Mouse (Mus musculus) left cerebral cortex, postnatal 10 days (tissue): ENCODE measurements around the gene Actn1. TPM values are rescaled to one million over a fixed set of nuclear protein-coding genes. Genes with fewer than 3 reads are reported as not detected.

ENCODE experiments used
- DNase-seq, 2 experiments: peaks; one replicate each; pipeline ENCODE4 v3.0.0; 2021 to 2022; ENCODE audit warnings: low spot score in 2 of 2, mixed read lengths in 1 of 2; ENCODE audit errors: extremely low spot score in 1 of 2
- intact Hi-C: fragments of 180-260 bp; cut with DNase I; formaldehyde crosslinking; loops from one replicate; pipeline ENCODE4 v1.15.1; 2025
- total RNA-seq, 2 experiments: library from RNA; stranded (reverse); gene quantifications; 2 replicates each; pipeline ENCODE4 v1.2.3; 2021

Actn1 gene
- total RNA-seq, 2 experiments from 2014 or later = 88.2 to 103 TPM

DNA sequence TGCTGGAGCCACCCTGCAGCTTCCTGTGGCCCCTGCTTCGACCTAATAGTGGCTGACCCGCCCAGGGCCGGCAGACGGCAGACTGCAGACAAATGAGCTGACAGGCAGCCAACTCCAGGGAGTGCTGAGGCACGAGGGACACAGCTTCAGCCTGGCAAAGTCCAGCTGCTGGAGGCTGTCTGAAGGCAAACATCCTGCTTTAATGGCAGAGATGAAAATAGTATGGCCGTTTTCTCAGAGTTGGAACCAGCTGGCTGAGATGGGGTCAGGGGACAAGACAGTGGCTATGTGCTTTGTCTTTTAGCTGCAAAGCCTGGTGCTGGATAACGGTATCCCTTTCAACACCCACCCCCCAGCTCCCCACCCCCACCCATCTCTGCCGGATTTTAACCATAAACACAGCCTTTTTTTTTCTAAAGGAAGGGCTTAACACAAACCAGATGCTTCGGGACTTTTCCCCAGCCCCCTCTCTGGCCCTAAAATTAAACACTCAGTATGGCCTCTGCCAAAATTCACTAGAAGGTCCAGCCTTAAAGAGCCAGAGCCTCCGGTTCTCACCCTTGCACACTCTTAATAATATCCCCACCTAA, 30.0 kb downstream of the Actn1 start:
- peak; percentile 49 to 91 for DNase-seq
- intact Hi-C loops = no loop called here

GRCm38 (mm10) chr12:80229010-80229800, 31.0 kb downstream of the Actn1 start:
- intact Hi-C loops = no loop called here
- no peak for DNase-seq

DNA sequence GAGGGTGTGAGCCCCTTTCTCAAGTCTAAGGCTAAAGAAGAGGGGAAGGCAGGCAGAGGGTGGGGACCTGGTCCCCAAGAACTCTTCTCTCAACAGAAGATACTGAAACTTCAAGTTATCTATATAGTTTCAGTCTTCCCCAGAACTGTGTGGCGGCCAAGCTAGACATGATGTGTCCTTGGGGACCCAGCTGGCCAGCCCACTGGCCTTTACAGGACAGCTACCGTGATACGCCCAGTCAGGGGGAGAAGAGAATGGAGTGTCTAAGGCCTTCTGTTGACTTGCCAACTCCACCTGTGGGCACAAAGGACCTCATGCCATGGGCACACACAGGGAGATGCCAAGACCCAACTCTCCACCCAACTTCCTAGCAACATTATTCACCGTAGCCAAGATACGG, 31.8 kb downstream of the Actn1 start:
- no peak for DNase-seq
- intact Hi-C loops = no loop called here

DNA sequence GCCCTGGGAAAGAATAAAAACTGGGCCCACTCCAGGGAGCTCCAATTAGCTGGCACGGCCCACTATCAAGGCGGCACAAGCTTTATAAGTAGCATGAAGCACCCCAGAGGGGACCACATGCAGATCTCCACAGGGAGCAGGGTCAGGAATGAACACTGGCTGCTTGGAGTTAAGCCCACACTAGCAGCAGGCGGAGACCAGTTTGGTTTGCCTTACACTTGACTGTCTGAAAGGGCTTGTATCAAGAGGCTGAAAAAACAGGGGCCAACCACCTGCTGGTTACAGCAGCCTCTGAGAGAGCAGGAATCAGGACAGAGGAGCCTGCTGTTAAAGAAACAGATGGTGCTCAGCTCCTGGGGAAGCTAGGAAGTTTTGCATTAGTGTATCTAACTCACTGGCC, 32.3 kb downstream of the Actn1 start:
- peak in 1 of 2 experiments; percentile 65 for DNase-seq
- intact Hi-C loops = no loop called here

GRCm38 (mm10) chr12:80226101-80226500, 34.1 kb downstream of the Actn1 start:
- no peak for DNase-seq
- intact Hi-C loops = no loop called here

DNA sequence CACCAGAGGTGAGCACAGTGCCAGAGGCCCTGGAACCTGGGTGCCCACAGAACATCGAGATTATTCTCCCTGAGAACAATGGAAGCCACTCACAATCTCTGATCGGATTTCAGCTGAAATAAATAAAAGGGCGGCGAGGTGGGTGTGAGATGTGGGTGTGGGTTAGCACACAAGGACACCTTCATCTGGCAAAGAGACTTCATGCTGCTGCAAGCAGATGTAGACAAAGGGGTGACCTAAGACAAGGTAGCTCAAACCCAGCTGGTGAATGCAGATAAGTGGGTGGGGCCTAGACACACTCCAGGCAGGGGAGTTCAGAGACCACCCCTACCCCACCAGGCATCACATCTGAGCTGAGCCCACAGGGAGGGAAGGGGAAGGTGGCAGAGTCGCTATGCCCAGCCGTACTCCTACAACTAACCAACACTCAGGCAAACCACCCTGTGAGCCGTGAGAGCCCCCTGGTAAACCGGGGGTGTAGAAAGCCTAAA, 35.9 kb downstream of the Actn1 start:
- intact Hi-C loops = no loop called here
- DNase-seq = no peak

DNA sequence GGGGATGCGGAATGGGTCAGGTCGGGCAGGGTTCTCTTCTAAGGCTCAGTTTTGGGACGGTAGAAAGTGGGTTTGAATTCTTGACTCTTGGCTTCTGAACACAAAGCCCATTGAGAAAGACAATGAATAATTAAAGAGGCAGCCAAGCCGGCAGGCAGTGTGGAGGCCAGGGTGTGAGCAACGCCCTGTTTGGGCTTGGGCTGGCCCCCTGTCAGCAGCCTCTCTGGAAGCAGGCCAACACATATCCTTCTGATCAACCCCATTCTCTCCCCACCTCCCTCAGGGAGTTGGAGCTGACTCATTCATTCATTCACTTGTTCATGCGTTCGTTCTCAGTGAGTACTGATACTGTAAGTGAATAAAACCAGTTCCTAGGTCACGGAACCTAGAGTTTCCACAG, 36.7 kb downstream of the Actn1 start:
- intact Hi-C loops = no loop called here
- DNase-seq = no peak

DNA sequence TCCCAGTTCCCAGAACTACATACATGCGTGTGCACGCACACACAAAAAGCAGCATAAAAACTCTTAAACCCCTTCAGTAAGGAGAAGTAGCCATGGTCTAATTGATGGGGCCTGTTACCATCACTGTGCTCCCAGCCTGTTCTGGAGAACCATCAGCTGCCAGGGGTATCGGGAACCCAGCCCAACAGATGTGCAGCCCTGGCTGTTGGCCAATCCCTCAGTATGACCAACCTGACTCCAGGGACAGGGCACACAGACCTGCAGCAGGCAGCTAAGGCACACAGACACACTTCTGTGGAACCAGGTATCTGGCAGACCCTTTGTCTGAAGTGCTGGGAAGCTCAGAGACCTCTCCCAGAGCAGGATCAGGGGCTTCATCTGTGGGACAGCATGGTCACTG, 37.7 kb downstream of the Actn1 start:
- DNase-seq = no peak
- intact Hi-C loops = no loop called here

DNA sequence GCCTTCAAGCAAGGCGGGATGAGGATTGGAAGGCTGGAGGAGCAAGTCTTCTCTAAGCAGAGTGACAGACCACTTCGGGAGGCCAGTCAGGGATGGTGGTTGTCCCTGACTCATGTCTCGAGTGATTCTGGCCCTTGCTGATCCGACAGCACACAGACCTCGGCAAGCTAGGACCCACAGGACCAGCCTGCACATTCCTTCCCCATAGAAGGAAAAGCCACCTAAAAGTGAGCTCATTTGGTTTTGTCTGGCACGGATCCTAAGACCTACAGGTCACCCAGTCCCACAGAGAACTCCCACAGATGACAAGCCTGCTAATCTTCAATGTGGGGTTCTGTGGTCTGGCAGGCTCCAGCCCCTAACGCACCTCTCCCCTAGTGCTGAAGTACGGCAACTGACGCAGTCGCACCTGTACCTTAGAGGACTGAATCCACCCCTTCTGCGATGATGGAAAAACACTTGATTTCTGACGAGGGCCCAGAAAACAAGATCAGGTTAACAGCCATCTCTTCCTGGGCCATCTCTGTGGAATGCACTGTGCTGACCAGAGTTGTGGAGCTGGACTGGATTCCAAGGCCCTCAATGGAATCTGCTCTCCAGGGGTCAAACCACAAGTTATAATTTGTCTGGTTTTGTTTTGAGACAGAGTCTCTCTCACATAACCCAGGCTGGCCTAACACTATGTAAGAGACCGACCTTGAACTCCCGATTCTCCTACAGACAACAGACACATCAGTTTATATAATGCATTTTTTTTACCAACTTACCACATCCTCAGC, 39.7 kb downstream of the Actn1 start:
- no peak for DNase-seq
- intact Hi-C loops = no loop called here

DNA sequence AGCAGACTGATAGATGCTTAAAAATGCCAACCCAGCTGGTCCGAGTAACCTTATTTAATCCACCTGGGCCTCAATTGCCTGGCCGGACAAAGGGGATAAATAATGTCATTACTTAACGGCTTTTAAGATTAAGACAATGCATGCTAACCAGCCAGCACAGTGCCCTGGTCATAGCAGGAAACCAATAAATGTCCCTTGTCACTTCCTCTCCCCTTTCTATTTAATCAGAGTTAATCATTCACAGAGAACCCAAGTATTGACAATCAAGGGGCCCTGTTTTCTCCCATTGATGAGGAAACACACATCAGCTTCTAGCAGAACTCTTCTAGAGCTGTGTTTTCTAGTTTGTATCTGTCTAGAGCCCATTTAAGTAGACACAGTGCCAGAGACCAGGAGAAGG, 41.4 kb downstream of the Actn1 start:
- intact Hi-C loops = no loop called here
- no peak for DNase-seq

DNA sequence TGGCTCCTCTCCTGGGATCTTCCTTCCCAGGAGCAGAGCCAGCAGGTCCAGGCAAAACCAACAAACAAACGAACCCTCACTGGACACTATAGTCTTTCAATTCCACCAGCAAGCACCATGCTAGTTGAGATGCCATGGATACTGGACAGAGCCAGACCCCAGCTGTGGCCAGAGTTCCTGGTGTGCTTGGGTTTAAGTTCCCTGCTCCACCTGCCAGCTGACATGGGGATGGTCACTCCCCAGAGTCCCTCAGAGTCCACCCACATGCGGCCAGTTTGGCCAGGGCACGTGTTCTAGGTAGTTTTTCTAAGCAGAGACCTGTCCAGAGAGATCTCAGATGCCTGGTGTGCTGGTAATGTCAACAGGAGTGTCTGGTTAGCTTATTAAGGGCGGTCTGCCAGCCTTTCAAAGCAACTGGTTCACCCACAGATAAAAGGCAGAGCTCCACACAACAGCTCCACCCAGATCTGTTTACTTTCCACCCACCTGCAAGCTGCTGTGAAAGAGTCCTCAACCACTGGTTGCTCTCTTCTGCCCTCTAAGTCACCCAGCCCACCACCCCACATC, 42.0 kb downstream of the Actn1 start:
- no peak for DNase-seq
- intact Hi-C loops = no loop called here

GRCm38 (mm10) chr12:80217049-80217448, 43.1 kb downstream of the Actn1 start:
- DNase-seq = no peak
- intact Hi-C loops = no loop called here

DNA sequence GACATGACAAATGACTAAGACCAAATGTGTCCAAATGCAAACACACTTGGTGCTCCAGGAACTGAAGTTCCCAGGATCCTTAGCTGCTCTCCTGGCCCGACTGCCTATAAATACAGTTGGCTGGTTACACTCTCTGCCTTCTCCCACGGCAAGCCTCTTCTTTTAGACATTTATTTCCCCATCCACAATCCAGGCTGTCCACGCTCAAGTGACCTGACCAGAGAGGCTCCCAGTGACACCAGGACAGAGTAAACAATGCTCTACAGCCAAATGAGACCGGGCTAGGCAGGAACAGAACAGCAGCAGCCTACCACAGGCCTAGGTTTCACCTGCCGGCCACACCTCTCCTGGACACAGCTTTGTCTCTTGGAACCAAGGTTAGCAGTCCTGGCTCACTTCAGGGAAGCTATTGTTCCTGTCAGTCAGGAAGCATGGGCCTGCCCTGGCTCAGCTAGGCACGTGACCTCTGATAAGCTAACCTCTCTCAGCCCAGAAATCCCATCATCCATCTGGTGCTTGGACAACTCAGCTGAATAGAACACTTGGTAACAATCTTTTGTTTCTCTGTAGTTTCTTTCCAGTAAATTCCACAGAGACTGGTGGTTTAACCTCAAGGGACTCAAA, 43.8 kb downstream of the Actn1 start:
- intact Hi-C loops = no loop called here
- DNase-seq = no peak

DNA sequence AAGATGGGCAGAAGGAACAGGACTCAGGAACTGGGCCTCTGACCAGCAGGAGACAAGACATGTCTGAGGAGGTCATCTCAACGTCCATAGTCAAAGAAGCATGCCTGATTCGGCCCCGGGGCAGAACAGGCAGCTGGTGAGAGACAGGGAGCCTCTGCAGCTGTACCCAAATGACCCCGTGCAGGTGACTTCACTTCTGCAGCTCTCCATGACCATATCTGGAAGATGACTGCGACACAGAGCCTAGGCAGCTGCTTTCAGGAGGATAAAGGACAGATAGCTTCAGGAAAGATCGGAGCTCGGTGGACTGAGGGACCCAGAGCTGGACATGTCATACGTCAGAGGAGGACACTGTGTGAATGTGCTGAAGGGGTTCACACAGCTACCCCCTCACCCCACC, 46.4 kb downstream of the Actn1 start:
- intact Hi-C loops = no loop called here
- no peak for DNase-seq

DNA sequence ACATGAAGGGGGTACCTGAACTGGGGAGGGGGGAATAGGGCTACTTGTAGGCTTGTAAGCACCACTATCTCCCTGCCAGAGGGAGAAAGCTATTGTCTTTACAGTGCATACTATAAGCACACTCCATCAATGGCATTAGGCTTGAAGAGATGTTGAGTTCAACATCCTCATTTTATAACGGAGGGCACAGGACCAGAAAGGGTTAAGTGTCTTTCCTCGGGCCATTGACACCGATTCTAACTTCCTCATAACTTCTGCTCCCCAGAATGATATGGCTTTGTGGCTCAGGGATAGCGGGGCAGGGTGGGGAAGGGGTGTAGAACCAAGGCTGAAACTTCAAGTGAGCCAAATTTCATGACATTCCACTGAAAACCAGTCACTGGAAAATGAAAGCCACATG, 46.9 kb downstream of the Actn1 start:
- no peak for DNase-seq
- intact Hi-C loops = no loop called here

DNA sequence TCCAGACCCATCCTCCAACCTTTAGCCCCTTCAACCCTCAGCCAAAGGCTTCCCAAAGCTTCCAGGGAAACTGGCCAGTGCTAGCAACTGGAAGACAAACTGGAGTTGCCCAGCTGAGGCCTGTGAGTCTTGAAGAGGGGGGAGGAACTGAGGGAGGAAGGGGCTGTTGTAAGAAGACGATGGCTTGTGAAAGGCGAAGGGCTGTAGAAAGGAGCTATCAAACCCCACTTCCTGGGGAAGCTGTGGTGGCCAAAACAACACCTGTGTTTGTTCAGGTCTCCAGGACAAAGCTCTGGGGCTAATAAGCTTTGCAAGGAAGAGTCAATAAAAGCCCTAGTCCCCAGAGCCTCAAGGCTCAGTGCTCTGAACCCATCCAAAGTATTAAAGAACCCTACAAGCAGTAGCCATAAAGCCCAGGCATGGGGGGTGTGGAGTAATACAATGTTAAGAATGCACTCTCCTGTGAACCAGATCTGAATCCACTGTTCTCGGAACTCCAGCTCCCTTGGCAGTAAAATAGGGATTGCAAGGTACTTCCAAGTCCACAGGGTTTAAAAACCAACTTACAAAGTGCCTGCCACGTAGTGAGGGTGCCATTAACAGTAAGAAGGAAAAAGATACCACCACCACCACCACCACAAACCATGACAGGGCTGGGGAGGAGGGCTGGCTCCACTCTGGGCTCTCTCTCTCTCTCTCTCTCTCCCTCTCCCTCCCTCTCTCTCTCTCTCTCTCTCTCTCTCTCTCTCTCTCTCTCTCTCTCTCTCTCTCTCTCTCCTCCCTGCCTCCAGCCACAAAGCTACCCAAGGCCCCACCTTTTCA, 49.2 kb downstream of the Actn1 start:
- intact Hi-C loops = no loop called here
- no peak for DNase-seq

DNA sequence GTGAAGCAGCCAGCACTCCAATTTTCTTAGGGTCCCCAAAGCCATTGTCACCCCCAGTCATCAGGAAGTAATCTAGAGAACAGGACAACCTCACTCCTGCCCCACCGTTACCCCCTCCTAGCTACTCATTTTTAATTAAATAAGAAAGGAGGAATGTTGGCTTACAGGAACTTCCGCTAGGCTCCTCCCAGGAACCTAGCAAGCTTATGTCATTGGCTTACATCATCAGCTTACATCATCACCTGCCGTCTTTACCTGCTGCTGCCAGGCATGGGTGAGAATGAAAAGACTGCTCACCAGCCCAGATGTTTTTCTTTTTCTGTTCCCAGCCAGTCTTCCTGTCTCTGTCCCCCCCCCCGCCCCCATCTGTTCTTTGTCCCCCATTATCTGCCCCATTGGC, 50.3 kb downstream of the Actn1 start:
- intact Hi-C loops = no loop called here

GRCm38 (mm10) chr12:80208126-80208820, 51.9 kb downstream of the Actn1 start:
- no peak for DNase-seq
- intact Hi-C loops = no loop called here

More for the DNA sequence above, 50.3 kb downstream of the Actn1 start:
- DNase-seq = no peak
